Comparison of ENCODE assay signal across 14 mouse cellular contexts in the genomic region with DNA sequence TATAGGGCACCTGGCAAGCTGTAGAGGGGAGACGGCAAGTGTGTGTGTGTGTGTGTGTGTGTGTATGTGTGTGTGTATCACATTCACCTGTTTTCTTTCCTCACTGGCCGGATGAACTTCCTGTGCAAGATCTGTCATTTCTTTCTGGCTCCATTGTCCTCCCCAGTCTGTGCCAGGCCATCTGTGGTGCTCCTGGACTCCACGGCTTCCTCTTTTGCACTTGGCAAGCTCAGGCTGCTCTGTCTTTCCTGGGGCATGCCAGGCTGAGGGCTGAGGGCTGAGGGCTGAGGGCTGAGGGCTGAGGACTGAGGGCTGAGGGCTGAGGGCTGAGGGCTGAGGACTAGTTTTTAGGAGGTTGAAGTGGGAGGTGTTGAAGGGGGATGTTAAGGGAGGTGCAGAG. TPM values are rescaled to one million over a fixed set of nuclear protein-coding genes. Genes with fewer than 3 reads are reported as not detected.
DNase-seq lines count a peak whose midpoint lies in the region; ATAC-seq and TF ChIP-seq lines count a peak whose summit lies in the region.
"Had no signal": no experiment of that assay in that cellular context is flagged by ENCODE, and none has a peak within 500 bp of the region (broad histone marks: within the 10 kb centered on the region; RNA-seq: fewer than 3 reads in every experiment).

No protein-coding gene starts in this region.

- H3K9me3 ChIP-seq in kidney, postnatal 0 days (replicated peaks; ENCODE audit: low read length), result no peaks in the 10 kb centered on the region
- H3K9me3 ChIP-seq: forebrain, embryonic 10.5 days; midbrain, embryonic 10.5 days; neural tube, embryonic 12.5 days had no signal

- H3K4me1 ChIP-seq in kidney, postnatal 0 days (replicated peaks; ENCODE audit: insufficient read depth, low read length), result no peaks in the 10 kb centered on the region
- H3K4me1 ChIP-seq: neural tube, embryonic 12.5 days had no signal

- peak overlapping the region; percentile 53; the same call in 1 of the 2 replicates for H3K4me2 ChIP-seq in kidney, postnatal 0 days (ENCODE audit: low read length)

- DNase-seq in adrenal gland, postnatal 25 days, result peak; percentile 11
- no peak for DNase-seq in adrenal gland, postnatal 36 days
- DNase-seq in kidney, postnatal 0 days (ENCODE audit: low spot score), result no peak
- DNase-seq in kidney, postnatal 25 days, result no peak
- DNase-seq in brain, adult 2 months (ENCODE audit: low read depth, low spot score), result peak; percentile 96
- DNase-seq in cerebellum, postnatal 36 days, result peak; percentile 86
- DNase-seq in MN1 (ENCODE audit: low spot score), result no peak
- no peak for DNase-seq in adrenal gland, postnatal 14 days
- DNase-seq: gastrocnemius, postnatal 25 days; heart, postnatal 36 days had no signal

- H3K4me3 ChIP-seq in kidney, postnatal 0 days (replicated peaks; ENCODE audit: low read depth, low read length), result no peak overlapping the region
- H3K4me3 ChIP-seq: neural tube, embryonic 12.5 days had no signal

- no peaks in the 10 kb centered on the region for H3K36me3 ChIP-seq in kidney, postnatal 0 days (ENCODE audit: insufficient read depth, low read length)
- H3K36me3 ChIP-seq: forebrain, embryonic 10.5 days; midbrain, embryonic 10.5 days; neural tube, embryonic 12.5 days had no signal

- H3K9ac ChIP-seq in kidney, postnatal 0 days (ENCODE audit: low read depth, low read length), result no peak overlapping the region
- H3K9ac ChIP-seq: neural tube, embryonic 12.5 days had no signal

- no peak for TF ChIP-seq CTCF in kidney, postnatal 0 days (IDR thresholded peaks at IDR 0.05; ENCODE audit: low read depth)

- WGBS in kidney, postnatal 0 days, result 67% methylated on average over 3 of the region's 3 CpGs

- no peak for ATAC-seq in kidney, postnatal 0 days (replicated peaks; ENCODE audit: low FRiP score, low read depth)
- ATAC-seq: intestine, postnatal 0 days had no signal

- H3K27ac ChIP-seq in kidney, postnatal 0 days, result no peak overlapping the region
- H3K27ac ChIP-seq: forebrain, embryonic 10.5 days; midbrain, embryonic 10.5 days; neural tube, embryonic 12.5 days had no signal

- no peaks in the 10 kb centered on the region for H3K27me3 ChIP-seq in kidney, postnatal 0 days (ENCODE audit: insufficient read depth, low read length)
- H3K27me3 ChIP-seq: neural tube, embryonic 12.5 days had no signal

RNA-seq across cellular contexts. Expression of gene Sec16b, which starts 47.6 kb away (rescaled TPM):
- total RNA-seq in adrenal gland, postnatal 25 days (2021), result 0.58 and 1.9 TPM in 2 replicates
- total RNA-seq in adrenal gland, postnatal 36 days (2021), result 1 to 10 TPM in 1 of 2 experiments, under 1 TPM in 1; 0.56 to 1.1 TPM
- 1.8 and 2.2 TPM in 2 replicates for polyA plus RNA-seq in kidney, postnatal 0 days (2015; fragmentation: Nextera tagmentation; extraction: Ambion mirVana)
- 1.4 and 4.7 TPM in 2 replicates for total RNA-seq in adrenal gland, postnatal 14 days (2021)

Comparison
In these comparisons a context has a peak if more than half of its experiments do, and no peak if none do; other contexts are left out.
1. DNase-seq: peak in adrenal gland, postnatal 25 days (single experiment), brain, adult 2 months (single experiment) and cerebellum, postnatal 36 days (2 of 2); none in adrenal gland, postnatal 36 days (0 of 2), kidney, postnatal 0 days (single experiment), kidney, postnatal 25 days (0 of 2), MN1 (single experiment) and adrenal gland, postnatal 14 days (single experiment).